8 mouse cellular contexts compared by ENCODE assay signal in genomic region chr11:51619409-51620060, GRCm38 (mm10). TPM values are rescaled to one million over a fixed set of nuclear protein-coding genes. Genes with fewer than 3 reads are reported as not detected.
A peak's percentile ranks its signal among the peaks of the same experiment; 100 is the strongest.
DNase-seq lines count a peak whose midpoint lies in the region; ATAC-seq and TF ChIP-seq lines count a peak whose summit lies in the region.

TSS of gene Nhp2 (plus strand) at chr11:51619735.

- peak within 1 kb of the TSS; percentile 89 for H3K27ac ChIP-seq in forebrain, embryonic 10.5 days
- peak within 1 kb of the TSS; percentile 35 for H3K27ac ChIP-seq in heart, embryonic 15.5 days
- H3K27ac ChIP-seq in liver, embryonic 14.5 days, result peak within 1 kb of the TSS; percentile 36
- H3K27ac ChIP-seq in neural tube, embryonic 11.5 days (ENCODE audit: low read depth, low read length), result 0 out of 2 replicates have a peak within 1 kb of the TSS, but pooled peaks have one; percentile 54
- H3K27ac ChIP-seq in stomach, postnatal 0 days (replicated peaks), result peak within 1 kb of the TSS; percentile 84

- H3K4me1 ChIP-seq in forebrain, embryonic 10.5 days, result peaks cover 38% of the 10 kb centered on the region
- peaks cover 35% of the 10 kb centered on the region for H3K4me1 ChIP-seq in heart, embryonic 15.5 days (replicated peaks)
- peaks cover 6 to 25% of the 10 kb centered on the region in 2 experiments for H3K4me1 ChIP-seq in liver, embryonic 14.5 days (replicated peaks; ENCODE audit: control insufficient read depth in 2 of 2, insufficient read depth in 2 of 2, low read length in 1 of 2)
- H3K4me1 ChIP-seq in neural tube, embryonic 11.5 days (ENCODE audit: control insufficient read depth, insufficient read depth, low read length), result peaks cover 11% of the 10 kb centered on the region
- H3K4me1 ChIP-seq in stomach, postnatal 0 days (replicated peaks; ENCODE audit: control insufficient read depth, insufficient read depth), result peaks cover 5% of the 10 kb centered on the region

- H3K4me2 ChIP-seq in heart, embryonic 15.5 days, result peak within 1 kb of the TSS; percentile 76
- peak within 1 kb of the TSS; percentile 94 for H3K4me2 ChIP-seq in liver, embryonic 14.5 days (ENCODE audit: low read depth)
- H3K4me2 ChIP-seq in neural tube, embryonic 11.5 days (ENCODE audit: low read depth), result peak within 1 kb of the TSS; percentile 85
- peak within 1 kb of the TSS; percentile 82 for H3K4me2 ChIP-seq in stomach, postnatal 0 days (replicated peaks; ENCODE audit: low read depth)

- peak; percentile 76 to 87 for DNase-seq in CD8-positive naive resting alpha-beta T cell, adult 2 months (ENCODE audit: low read depth in 2 of 2, low spot score in 2 of 2)
- DNase-seq in c-Kit-positive CD71-negative TER-119-negative erythroid progenitor cells, embryonic 14.5 days (ENCODE audit: low read depth), result peak; percentile 100
- DNase-seq in forebrain, embryonic 10.5 days (ENCODE audit: extremely low spot score, low spot score), result peak; percentile 94
- peak; percentile 97 to 99 for DNase-seq in kidney, postnatal 25 days
- peak; percentile 94 to 96 (median 95) for DNase-seq in liver, embryonic 14.5 days (ENCODE audit: low read depth in 3 of 3, low spot score in 3 of 3)
- DNase-seq in neural tube, embryonic 11.5 days (ENCODE audit: low spot score), result peak; percentile 96
- DNase-seq in stomach, postnatal 0 days (ENCODE audit: low spot score), result peak; percentile 97

- no peaks in the 10 kb centered on the region for H3K9me3 ChIP-seq in forebrain, embryonic 10.5 days
- no peaks in the 10 kb centered on the region for H3K9me3 ChIP-seq in heart, embryonic 15.5 days (replicated peaks)
- no peaks in the 10 kb centered on the region for H3K9me3 ChIP-seq in liver, embryonic 14.5 days (ENCODE audit: control insufficient read depth, low read length)
- H3K9me3 ChIP-seq in neural tube, embryonic 11.5 days (ENCODE audit: control insufficient read depth, low read length), result no peaks in the 10 kb centered on the region
- H3K9me3 ChIP-seq in stomach, postnatal 0 days (ENCODE audit: control insufficient read depth, low read length), result no peaks in the 10 kb centered on the region

- no peak for TF ChIP-seq EP300 in liver, embryonic 14.5 days (IDR thresholded peaks at IDR 0.05; ENCODE audit: low read depth)
- TF ChIP-seq EP300 in stomach, postnatal 0 days (optimal IDR thresholded peaks at IDR 0.05), result no peak

- peak; percentile 91 for ATAC-seq in heart, embryonic 15.5 days (replicated peaks; ENCODE audit: insufficient number of reproducible peaks, insufficient read depth, low FRiP score, low read depth)
- ATAC-seq in liver, embryonic 14.5 days (ENCODE audit: insufficient read depth), result peak; percentile 81
- peak; percentile 94 for ATAC-seq in neural tube, embryonic 11.5 days (ENCODE audit: insufficient read depth, low FRiP score, low TSS enrichment)
- ATAC-seq in stomach, postnatal 0 days (ENCODE audit: low FRiP score, low TSS enrichment), result peak; percentile 93

- H3K36me3 ChIP-seq in forebrain, embryonic 10.5 days (replicated peaks), result peaks cover 38% of the 10 kb centered on the region
- peaks cover 25% of the 10 kb centered on the region for H3K36me3 ChIP-seq in heart, embryonic 15.5 days
- peaks cover 22% of the 10 kb centered on the region for H3K36me3 ChIP-seq in liver, embryonic 14.5 days (replicated peaks; ENCODE audit: control insufficient read depth, insufficient read depth, low read depth)
- peaks cover 12% of the 10 kb centered on the region for H3K36me3 ChIP-seq in neural tube, embryonic 11.5 days (ENCODE audit: control insufficient read depth, insufficient read depth, low read length)
- H3K36me3 ChIP-seq in stomach, postnatal 0 days (ENCODE audit: control insufficient read depth, insufficient read depth, low read length), result peaks cover 15% of the 10 kb centered on the region

- under 1% methylated on average over 51 of the region's 51 CpGs for WGBS in forebrain, embryonic 10.5 days
- under 1% methylated on average over 51 of the region's 51 CpGs for WGBS in heart, embryonic 15.5 days
- under 1% methylated on average over 51 of the region's 51 CpGs for WGBS in liver, embryonic 14.5 days (ENCODE audit: insufficient replicate concordance)
- under 1% methylated on average over 51 of the region's 51 CpGs for WGBS in neural tube, embryonic 11.5 days
- under 1% methylated on average over 51 of the region's 51 CpGs for WGBS in stomach, postnatal 0 days

- no peak for TF ChIP-seq CTCF in liver, embryonic 14.5 days (IDR thresholded peaks at IDR 0.05; ENCODE audit: low read depth)
- TF ChIP-seq CTCF in stomach, postnatal 0 days (IDR thresholded peaks at IDR 0.05; ENCODE audit: low read depth), result no peak; the same call in 1 of the 2 replicates

- H3K9ac ChIP-seq in heart, embryonic 15.5 days, result peak within 1 kb of the TSS; percentile 62
- H3K9ac ChIP-seq in liver, embryonic 14.5 days (replicated peaks), result peak within 1 kb of the TSS; percentile 83
- peak within 1 kb of the TSS; percentile 89 for H3K9ac ChIP-seq in neural tube, embryonic 11.5 days (ENCODE audit: low read length)
- peak within 1 kb of the TSS; percentile 85 for H3K9ac ChIP-seq in stomach, postnatal 0 days (ENCODE audit: low read length)

- H3K4me3 ChIP-seq in forebrain, embryonic 10.5 days, result peak within 1 kb of the TSS; percentile 91
- H3K4me3 ChIP-seq in heart, embryonic 15.5 days, result peak within 1 kb of the TSS; percentile 69
- peak within 1 kb of the TSS; percentile 89 to 95 for H3K4me3 ChIP-seq in liver, embryonic 14.5 days (ENCODE audit: insufficient read depth in 1 of 2, low read depth in 2 of 2, low read length in 2 of 2)
- H3K4me3 ChIP-seq in neural tube, embryonic 11.5 days (ENCODE audit: low read depth, low read length), result peak within 1 kb of the TSS; percentile 88
- H3K4me3 ChIP-seq in stomach, postnatal 0 days (ENCODE audit: low read depth, low read length), result peak within 1 kb of the TSS; percentile 83

- H3K27me3 ChIP-seq in forebrain, embryonic 10.5 days (ENCODE audit: poor library complexity, severe bottlenecking), result no peaks in the 10 kb centered on the region
- H3K27me3 ChIP-seq in heart, embryonic 15.5 days, result no peaks in the 10 kb centered on the region
- H3K27me3 ChIP-seq in liver, embryonic 14.5 days (ENCODE audit: control insufficient read depth, insufficient read depth, low read length), result no peaks in the 10 kb centered on the region
- H3K27me3 ChIP-seq in neural tube, embryonic 11.5 days (ENCODE audit: control insufficient read depth, insufficient read depth, low read length), result no peaks in the 10 kb centered on the region
- no peaks in the 10 kb centered on the region for H3K27me3 ChIP-seq in stomach, postnatal 0 days (ENCODE audit: control insufficient read depth, insufficient read depth, low read length)

RNA-seq across cellular contexts. Expression of gene Nhp2, which starts in this region (rescaled TPM):
- polyA plus RNA-seq in forebrain, embryonic 10.5 days (2016; fragmentation: Nextera tagmentation; extraction: Ambion mirVana), result 273 and 279 TPM in 2 replicates
- 64.8 and 79.8 TPM in 2 replicates for polyA plus RNA-seq in heart, embryonic 15.5 days (2015; fragmentation: Nextera tagmentation; extraction: Ambion mirVana)
- 64.1 and 78.3 TPM in 2 replicates for polyA plus RNA-seq in liver, embryonic 14.5 days (2012; rRNA removed)
- polyA plus RNA-seq in liver, embryonic 14.5 days (2014; fragmentation: Nextera tagmentation; extraction: Ambion mirVana), result 136 and 144 TPM in 2 replicates
- polyA plus RNA-seq in neural tube, embryonic 11.5 days (2014; fragmentation: Nextera tagmentation; extraction: Ambion mirVana), result 155 and 168 TPM in 2 replicates
- polyA plus RNA-seq in stomach, postnatal 0 days (2015; fragmentation: Nextera tagmentation; extraction: Ambion mirVana), result 134 and 144 TPM in 2 replicates

Comparison
In these comparisons a context has a peak if more than half of its experiments do, and no peak if none do; other contexts are left out.
1. Peak in every context shown above with its lines: DNase-seq, ATAC-seq, H3K4me3 ChIP-seq and H3K27ac ChIP-seq.
2. H3K27ac ChIP-seq: peak in every context shown above with its lines; median percentile 89 in forebrain, embryonic 10.5 days; 84 in stomach, postnatal 0 days; 54 in neural tube, embryonic 11.5 days; 36 in liver, embryonic 14.5 days; 35 in heart, embryonic 15.5 days.